Mouse (Mus musculus) CH12.LX (cell line): ENCODE measurements around the gene Parp4. TPM values are rescaled to one million over a fixed set of nuclear protein-coding genes. Genes with fewer than 3 reads are reported as not detected.

Experiments used
- DNase-seq: peaks from one replicate; pipeline ENCODE4 v3.0.0-alpha.2; 2013; ENCODE audit errors: extremely low read depth
- H3K27ac ChIP-seq: 2 replicates; pipeline ENCODE4 v1.5.1; 2012; ENCODE audit warnings: low read depth, mild to moderate bottlenecking, control low read depth, moderate library complexity; ENCODE audit not compliant: insufficient read depth
- H3K27me3 ChIP-seq: replicated peaks from 2 replicates; pipeline ENCODE3; 2012; ENCODE audit warnings: inconsistent platforms
- H3K36me3 ChIP-seq, 2 experiments: replicated peaks in 1 of 2; 2 replicates each; pipeline versions ENCODE3 to v1.6.1; 2012; ENCODE audit warnings: inconsistent platforms in 1 of 2, low read length in 1 of 2, mild to moderate bottlenecking in 1 of 2, mixed read lengths in 1 of 2, moderate library complexity in 1 of 2; ENCODE audit not compliant: control insufficient read depth in 1 of 2, insufficient read depth in 1 of 2
- H3K4me1 ChIP-seq, 2 experiments: 2 replicates each; pipeline ENCODE4 v1.6.1; 2012; ENCODE audit warnings: inconsistent platforms in 1 of 2, moderate library complexity in 1 of 2; ENCODE audit not compliant: insufficient read depth in 2 of 2, control insufficient read depth in 1 of 2
- H3K4me2 ChIP-seq: 2 replicates; pipeline ENCODE4 v1.6.1; 2012; ENCODE audit warnings: low read depth, mild to moderate bottlenecking, control low read depth; ENCODE audit not compliant: poor library complexity, insufficient read depth, severe bottlenecking
- H3K4me3 ChIP-seq, 3 experiments: fragments of 150-350 bp in 1 of 3; sonication (generic) in 1 of 3; replicated peaks in 1 of 3; 2 replicates each; pipeline versions ENCODE3 to v1.5.1; 2011 to 2012; ENCODE audit warnings: low read depth in 2 of 3, low read length in 2 of 3, mild to moderate bottlenecking in 2 of 3, moderate library complexity in 2 of 3, control low read depth in 1 of 3, improper control_type of control experiment in 1 of 3, inconsistent platforms in 1 of 3, mixed read lengths in 1 of 3; ENCODE audit not compliant: poor library complexity in 1 of 3
- H3K79me2 ChIP-seq: replicated peaks from 2 replicates; pipeline ENCODE4 v1.6.1; 2012; ENCODE audit warnings: mild to moderate bottlenecking, moderate library complexity; ENCODE audit not compliant: control insufficient read depth, poor library complexity, insufficient read depth, severe bottlenecking; ENCODE audit errors: extremely low read depth
- H3K9ac ChIP-seq: 2 replicates; pipeline ENCODE4 v1.6.1; 2012; ENCODE audit warnings: low read depth, mild to moderate bottlenecking, control low read depth, moderate library complexity; ENCODE audit not compliant: insufficient read depth
- H3K9me3 ChIP-seq: replicated peaks from 2 replicates; pipeline ENCODE3; 2012; ENCODE audit warnings: low read length, inconsistent platforms, mixed read lengths
- BHLHE40 ChIP-seq: IDR thresholded peaks from 2 replicates; pipeline ENCODE4 v1.6.1; 2011; ENCODE audit warnings: mild to moderate bottlenecking, low read depth, low read length, improper control_type of control experiment
- CHD1 ChIP-seq: IDR thresholded peaks from 2 replicates; pipeline ENCODE4 v1.6.1; 2012; ENCODE audit warnings: low read depth, low read length, improper control_type of control experiment, inconsistent platforms
- CHD2 ChIP-seq: IDR thresholded peaks from 2 replicates; pipeline ENCODE4 v1.6.1; 2011; ENCODE audit warnings: low read length, improper control_type of control experiment
- CTCF ChIP-seq, 2 experiments: IDR thresholded peaks in 1 of 2; conservative IDR thresholded peaks in 1 of 2; 2 replicates each; pipeline ENCODE4 v1.5.1; 2011 to 2012; ENCODE audit warnings: low read depth in 2 of 2, low read length in 2 of 2, improper control_type of control experiment in 1 of 2, inconsistent platforms in 1 of 2, mild to moderate bottlenecking in 1 of 2, moderate library complexity in 1 of 2
- E2F4 ChIP-seq: IDR thresholded peaks from 2 replicates; pipeline ENCODE4 v1.6.1; 2011; ENCODE audit warnings: low read depth, low read length, improper control_type of control experiment; ENCODE audit not compliant: insufficient replicate concordance
- ELF1 ChIP-seq: IDR thresholded peaks from 2 replicates; pipeline ENCODE4 v1.6.1; 2014; ENCODE audit warnings: low read depth, mild to moderate bottlenecking, inconsistent platforms, low read length, improper control_type of control experiment
- EP300 ChIP-seq: IDR thresholded peaks from 2 replicates; pipeline ENCODE4 v1.6.1; 2011; ENCODE audit warnings: low read length, improper control_type of control experiment
- ETS1 ChIP-seq: conservative IDR thresholded peaks from 2 replicates; pipeline ENCODE4 v1.6.1; 2012; ENCODE audit warnings: low read depth, mild to moderate bottlenecking, inconsistent platforms, low read length, improper control_type of control experiment, moderate library complexity
- GABPA ChIP-seq: IDR thresholded peaks from 2 replicates; pipeline ENCODE4 v1.6.1; 2012; ENCODE audit warnings: low read depth, low read length, improper control_type of control experiment, inconsistent platforms; ENCODE audit not compliant: insufficient replicate concordance
- HCFC1 ChIP-seq: IDR thresholded peaks from 2 replicates; pipeline ENCODE4 v1.6.1; 2012; ENCODE audit warnings: low read depth, mild to moderate bottlenecking, inconsistent platforms, low read length, improper control_type of control experiment
- IRF4 ChIP-seq: IDR thresholded peaks from 2 replicates; pipeline ENCODE4 v1.6.1; 2014; ENCODE audit warnings: low read depth, mild to moderate bottlenecking, inconsistent platforms, low read length, improper control_type of control experiment
- JUN ChIP-seq: IDR thresholded peaks from 2 replicates; pipeline ENCODE4 v1.6.1; 2011; ENCODE audit warnings: low read depth, mild to moderate bottlenecking, low read length, improper control_type of control experiment, moderate library complexity; ENCODE audit not compliant: insufficient read depth
- JUND ChIP-seq: conservative IDR thresholded peaks from 2 replicates; pipeline ENCODE4 v1.6.1; 2011; ENCODE audit warnings: low read depth, low read length, improper control_type of control experiment
- KAT2A ChIP-seq: IDR thresholded peaks from 2 replicates; pipeline ENCODE4 v1.6.1; 2012; ENCODE audit warnings: low read length, improper control_type of control experiment, inconsistent platforms; ENCODE audit not compliant: insufficient replicate concordance
- MAFK ChIP-seq: IDR thresholded peaks from 2 replicates; pipeline ENCODE4 v1.6.1; 2011; ENCODE audit warnings: low read length, improper control_type of control experiment; ENCODE audit not compliant: insufficient replicate concordance
- MAX ChIP-seq: IDR thresholded peaks from 2 replicates; pipeline ENCODE4 v1.6.1; 2011; ENCODE audit warnings: low read length, improper control_type of control experiment
- MAZ ChIP-seq: IDR thresholded peaks from 2 replicates; pipeline ENCODE4 v1.6.1; 2012; ENCODE audit warnings: low read depth, mild to moderate bottlenecking, inconsistent platforms, low read length, improper control_type of control experiment, moderate library complexity
- MEF2A ChIP-seq: IDR thresholded peaks from 2 replicates; pipeline ENCODE4 v1.6.1; 2014; ENCODE audit warnings: low read depth, mild to moderate bottlenecking, inconsistent platforms, low read length, improper control_type of control experiment, borderline replicate concordance
- MXI1 ChIP-seq: IDR thresholded peaks from 2 replicates; pipeline ENCODE4 v1.6.1; 2011; ENCODE audit warnings: mild to moderate bottlenecking, low read depth, low read length, improper control_type of control experiment
- MYC ChIP-seq: IDR thresholded peaks from 2 replicates; pipeline ENCODE4 v1.6.1; 2011; ENCODE audit warnings: low read depth, mild to moderate bottlenecking, improper control_type of control experiment, low read length
- NELFE ChIP-seq: IDR thresholded peaks from 2 replicates; pipeline ENCODE4 v1.6.1; 2011; ENCODE audit warnings: low read depth, low read length, improper control_type of control experiment
- NRF1 ChIP-seq: IDR thresholded peaks from 2 replicates; pipeline ENCODE4 v1.6.1; 2014; ENCODE audit warnings: low read depth, mild to moderate bottlenecking, inconsistent platforms, low read length, improper control_type of control experiment, moderate library complexity
- PAX5 ChIP-seq: IDR thresholded peaks from 2 replicates; pipeline ENCODE4 v1.6.1; 2012; ENCODE audit warnings: low read length, inconsistent platforms, mixed read lengths
- POLR2A ChIP-seq: IDR thresholded peaks from 2 replicates; pipeline ENCODE4 v1.6.1; 2011; ENCODE audit warnings: low read depth, mild to moderate bottlenecking, improper control_type of control experiment, low read length
- POLR2AphosphoS2 ChIP-seq: IDR thresholded peaks from 2 replicates; pipeline ENCODE4 v1.6.1; 2011; ENCODE audit warnings: low read depth, low read length, improper control_type of control experiment
- RAD21 ChIP-seq: IDR thresholded peaks from 2 replicates; pipeline ENCODE4 v1.6.1; 2011; ENCODE audit warnings: low read depth, mild to moderate bottlenecking, low read length, improper control_type of control experiment, moderate library complexity
- RCOR1 ChIP-seq: conservative IDR thresholded peaks from 2 replicates; pipeline ENCODE4 v1.6.1; 2012; ENCODE audit warnings: low read depth, mild to moderate bottlenecking, inconsistent platforms, low read length, improper control_type of control experiment
- SIN3A ChIP-seq: IDR thresholded peaks from 2 replicates; pipeline ENCODE4 v1.6.1; 2012; ENCODE audit warnings: low read length, improper control_type of control experiment, inconsistent platforms
- SMC3 ChIP-seq: IDR thresholded peaks from 2 replicates; pipeline ENCODE4 v1.6.1; 2011; ENCODE audit warnings: low read depth, low read length, improper control_type of control experiment
- TBP ChIP-seq: conservative IDR thresholded peaks from 2 replicates; pipeline ENCODE4 v1.6.1; 2011; ENCODE audit warnings: low read depth, low read length, improper control_type of control experiment
- TCF12 ChIP-seq: IDR thresholded peaks from 2 replicates; pipeline ENCODE4 v1.6.1; 2014; ENCODE audit warnings: low read depth, mild to moderate bottlenecking, inconsistent platforms, low read length, improper control_type of control experiment
- UBTF ChIP-seq: IDR thresholded peaks from 2 replicates; pipeline ENCODE4 v1.6.1; 2012; ENCODE audit warnings: low read depth, mild to moderate bottlenecking, inconsistent platforms, low read length, improper control_type of control experiment, moderate library complexity
- USF1 ChIP-seq: IDR thresholded peaks from 2 replicates; pipeline ENCODE4 v1.6.1; 2014; ENCODE audit warnings: low read depth, mild to moderate bottlenecking, inconsistent platforms, low read length, improper control_type of control experiment
- USF2 ChIP-seq: conservative IDR thresholded peaks from 2 replicates; pipeline ENCODE4 v1.6.1; 2011; ENCODE audit warnings: low read depth, low read length, improper control_type of control experiment
- ZC3H11A ChIP-seq: IDR thresholded peaks from 2 replicates; pipeline ENCODE4 v1.6.1; 2012; ENCODE audit warnings: low read depth, mild to moderate bottlenecking, inconsistent platforms, low read length, improper control_type of control experiment
- ZKSCAN1 ChIP-seq: IDR thresholded peaks from 2 replicates; pipeline ENCODE4 v1.6.1; 2012; ENCODE audit warnings: low read depth, inconsistent platforms, low read length, improper control_type of control experiment, borderline replicate concordance
- ZMIZ1 ChIP-seq: IDR thresholded peaks from 2 replicates; pipeline ENCODE4 v1.6.1; 2012; ENCODE audit warnings: low read depth, mild to moderate bottlenecking, inconsistent platforms, low read length, improper control_type of control experiment
- ZNF384 ChIP-seq: IDR thresholded peaks from 2 replicates; pipeline ENCODE4 v1.6.1; 2012; ENCODE audit warnings: low read depth, low read length, improper control_type of control experiment, inconsistent platforms
- dilution Hi-C: fragments of 300-500 bp; cut with MboI; formaldehyde crosslinking; loops from 2 replicates; pipeline ENCODE4 v1.14.3; 2020; ENCODE audit warnings: low sequenced_read_pairs; ENCODE audit not compliant: extremely low pct_unique_long_range_greater_than_20kb, extremely low pct_ligation_motif_present
- in situ Hi-C: fragments of 300-500 bp; cut with MboI; formaldehyde crosslinking; loops from 3 replicates; pipeline ENCODE4 v1.14.3; 2019; ENCODE audit warnings: low sequenced_read_pairs, low pct_ligation_motif_present, low pct_unique_long_range_greater_than_20kb, mixed read lengths
- polyA plus RNA-seq: library from polyadenylated mRNA; unstranded; fragments of >175 nt; gene quantifications from 2 replicates; pipeline ENCODE4 v1.2.1, GENCODE M21; 2012; ENCODE audit warnings: low read depth; ENCODE audit not compliant: insufficient read length
- total RNA-seq, 2 experiments: library from RNA; depleted of rRNA; stranded (reverse); fragments of 300-350 nt in 1 of 2; fragments of >200 nt in 1 of 2; gene quantifications; 2 replicates each; pipeline ENCODE4 v1.2.3; 2012 to 2014

Gene Parp4
- total and polyA plus RNA-seq, 3 experiments: 6.1 to 13.0 (median 10.2) TPM

DNA sequence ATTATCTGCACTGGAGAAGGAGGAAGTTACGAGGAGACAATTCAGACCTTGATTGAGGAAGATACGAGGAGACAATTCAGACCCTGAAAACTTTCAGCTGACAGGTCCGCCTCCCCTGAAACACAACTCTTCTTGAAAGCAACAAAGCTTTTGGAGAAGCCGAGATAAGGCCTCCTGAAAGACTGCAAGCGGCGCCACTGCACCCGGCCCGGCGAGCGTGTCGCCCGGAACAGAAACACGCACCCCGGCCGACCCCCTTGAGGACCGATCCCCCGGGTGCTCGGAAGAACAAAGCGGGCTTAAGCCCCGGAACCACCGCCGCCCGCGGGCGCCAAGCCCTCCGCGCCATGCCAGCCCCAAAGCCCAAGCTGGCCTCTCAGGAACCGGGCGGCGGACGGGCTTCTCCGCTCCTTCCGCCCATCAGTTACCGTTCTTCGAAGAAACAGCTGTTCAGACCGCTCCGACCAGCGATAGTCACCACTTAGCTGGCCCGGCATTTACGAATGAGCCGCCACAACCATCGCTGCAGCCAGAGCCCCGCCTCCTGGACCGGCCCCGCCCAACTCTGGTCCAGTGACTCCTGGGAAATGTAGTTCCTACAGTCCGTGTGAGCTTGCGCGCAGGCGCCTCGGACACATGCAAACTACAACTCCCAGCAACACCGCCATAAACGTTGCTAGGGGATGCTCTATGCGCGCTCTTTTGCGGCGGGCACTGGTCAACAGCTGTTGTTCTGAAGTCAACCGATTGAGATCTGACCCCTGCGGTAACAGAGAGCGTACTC lies 3.9 kb upstream of the Parp4 start:
- in situ Hi-C loops: no loop called here
- Histone ChIP-seq H3K9ac (peak overlapping the region; percentile 55), H3K4me1 (peaks cover 5 to 40% of the 10 kb centered on the region in 2 experiments), H3K36me3 (peaks cover 3 to 11% of the 10 kb centered on the region in 2 experiments), H3K4me2 (peak overlapping the region; percentile 87), H3K9me3 (no peaks in the 10 kb centered on the region), H3K27me3 (no peaks in the 10 kb centered on the region), H3K27ac (no peak overlapping the region), H3K4me3 (peak overlapping the region; percentile 65 to 84 (median 80)), H3K79me2 (peaks cover 18% of the 10 kb centered on the region)
- dilution Hi-C loops: no loop called here
- DNase-seq: peak; percentile 97
- TF ChIP-seq POLR2AphosphoS2 (peak; percentile 53; the same call in 1 of the 2 replicates), CHD2 (no peak), NRF1 (peak; percentile 94), MYC (peak; percentile 64; the same call in 1 of the 2 replicates), ETS1 (peak; percentile 70), UBTF (no peak; the same call in 1 of the 2 replicates), POLR2A (peak; percentile 70), ZC3H11A (no peak), PAX5 (no peak), TCF12 (peak; percentile 78), GABPA (peak; percentile 70; the same call in 1 of the 2 replicates), BHLHE40 (0 out of 2 replicates have a peak, but pooled peaks have one; percentile 6), SMC3 (no peak), MAZ (peak; percentile 89), USF2 (no peak), CTCF (conservative IDR thresholded peaks at IDR 0.05 in 1 of 2, IDR thresholded peaks at IDR 0.05 in 1 of 2; ENCODE audit: low read depth in 2 of 2, low read length in 2 of 2) (no peak), RCOR1 (no peak), CHD1 (no peak), KAT2A (peak; percentile 95; the same call in 1 of the 2 replicates), HCFC1 (peak; percentile 99), E2F4 (peak; percentile 92; the same call in 1 of the 2 replicates), MAFK (no peak), NELFE (peak; percentile 70; the same call in 1 of the 2 replicates), SIN3A (peak; percentile 100), TBP (0 out of 2 replicates have a peak, but pooled peaks have one; percentile 22), MAX (peak; percentile 66; the same call in 1 of the 2 replicates), RAD21 (no peak), IRF4 (peak; percentile 43; the same call in 1 of the 2 replicates), JUND (no peak), ZNF384 (no peak), JUN (no peak), MXI1 (peak; percentile 95), ZKSCAN1 (no peak), EP300 (no peak), MEF2A (peak; percentile 39; the same call in 1 of the 2 replicates), ELF1 (peak; percentile 72), USF1 (no peak), ZMIZ1 (no peak; the same call in 1 of the 2 replicates)
